Mouse (Mus musculus) T-helper 17 cell (primary cell): Measurements from ENCODE around the gene Bend4.

Experiments
- in situ Hi-C, 2 experiments: fragments of 300-600 bp; cut with MboI, MseI; formaldehyde crosslinking; loops; 1 replicate in 1 of 2; 2 replicates in 1 of 2; pipeline ENCODE4 v1.15.1; 2025; ENCODE audit warnings: high pct_unique_total_duplicates in 2 of 2

Bend4 gene

GRCm38 (mm10) chr5:67419407-67419806, 8.7 kb downstream of the Bend4 start:
- in situ Hi-C loops = no loop called here

GRCm38 (mm10) chr5:67411475-67411874, 16.6 kb downstream of the Bend4 start:
- in situ Hi-C loops = loop anchor here in 1 of 2 experiments (5.0 kb wide), 1 partner anchor 49 kb away; no protein-coding TSS in a partner anchor

GRCm38 (mm10) chr5:67410426-67410825, 17.7 kb downstream of the Bend4 start:
- in situ Hi-C loops = loop anchor here in 1 of 2 experiments (5.0 kb wide), 1 partner anchor 48 kb away; no protein-coding TSS in a partner anchor

GRCm38 (mm10) chr5:67408391-67408790, 19.7 kb downstream of the Bend4 start:
- in situ Hi-C loops = no loop called here

DNA sequence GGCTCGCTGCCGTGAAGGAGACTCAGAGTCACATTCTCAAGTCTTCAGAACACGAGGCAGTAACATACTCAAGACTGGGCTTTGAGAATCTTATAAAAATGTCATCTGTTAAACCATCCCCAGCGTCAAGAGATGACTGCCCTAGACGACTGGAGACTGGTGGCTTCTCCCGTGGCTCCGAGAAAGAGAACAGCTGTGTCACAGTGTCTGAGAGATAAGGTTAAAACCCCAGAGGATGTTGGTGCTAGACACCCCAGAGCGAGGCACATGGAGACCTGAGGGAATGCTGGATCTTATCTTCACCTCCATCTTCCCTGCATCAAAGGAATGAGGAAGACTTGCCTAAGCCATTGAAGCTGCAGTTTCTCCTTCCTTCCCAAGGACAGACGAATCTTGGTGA, 23.2 kb downstream of the Bend4 start:
- in situ Hi-C loops = no loop called here

DNA sequence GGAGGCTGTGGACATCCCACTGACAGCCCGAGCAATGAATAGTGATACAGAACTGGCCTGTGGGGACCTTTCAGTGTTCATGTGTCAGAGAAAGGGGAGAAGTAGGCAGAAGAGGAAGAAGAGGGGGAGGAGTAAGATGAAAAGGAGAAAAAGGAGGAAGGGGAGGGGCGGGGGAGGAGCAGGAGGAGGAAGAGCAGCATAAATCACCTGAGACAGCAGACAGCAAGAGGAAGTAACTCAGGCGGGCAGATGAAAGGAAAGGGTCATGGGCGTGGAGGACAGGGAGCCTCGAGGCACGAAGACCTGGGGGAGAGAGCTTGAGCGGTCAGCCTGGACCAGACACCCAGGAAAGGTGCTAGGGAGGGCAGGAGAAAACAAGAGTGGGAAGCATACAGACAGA, 23.7 kb downstream of the Bend4 start:
- in situ Hi-C loops = no loop called here

GRCm38 (mm10) chr5:67401612-67402011, 26.5 kb downstream of the Bend4 start:
- in situ Hi-C loops = no loop called here

GRCm38 (mm10) chr5:67400608-67401480, 27.3 kb downstream of the Bend4 start:
- in situ Hi-C loops = no loop called here

DNA sequence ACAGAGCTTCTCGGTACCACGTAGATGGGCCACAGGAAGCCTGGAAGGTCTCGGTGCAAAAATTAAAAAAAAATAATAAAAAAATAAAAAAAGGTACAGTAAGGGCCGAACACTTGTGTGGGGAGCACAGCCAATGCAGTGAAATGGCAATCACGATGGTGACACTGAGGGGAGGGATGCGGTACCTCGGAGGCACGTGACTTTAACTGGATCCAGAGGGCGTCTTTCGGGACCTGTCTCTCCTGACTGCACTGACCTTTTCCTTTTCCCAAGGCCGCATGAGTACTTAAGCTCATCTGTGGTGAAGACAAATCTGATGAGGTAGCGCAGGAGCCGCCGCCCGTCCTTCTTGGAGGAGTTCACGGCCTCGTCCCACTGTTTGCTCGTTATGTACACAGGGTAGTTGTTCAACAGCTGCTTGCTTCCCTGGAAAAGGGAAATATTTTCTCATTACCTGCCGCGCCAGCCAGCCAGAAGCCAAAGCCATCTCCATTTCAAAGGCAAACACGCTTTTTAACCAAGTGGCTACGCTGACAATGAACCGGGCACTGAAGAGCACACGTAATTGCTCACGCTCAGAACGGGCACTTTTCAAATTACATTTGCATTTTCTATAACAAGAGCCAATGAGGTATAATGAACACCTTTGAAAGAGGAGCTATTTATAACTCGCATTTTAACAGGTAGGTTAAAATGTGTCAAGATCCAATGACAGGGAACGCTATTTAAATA, 28.1 kb downstream of the Bend4 start:
- in situ Hi-C loops = loop anchor here in 1 of 2 experiments (5.0 kb wide), 1 partner anchor 133 kb away; no protein-coding TSS in a partner anchor

- in situ Hi-C loops = loop anchor here in 1 of 2 experiments (5.0 kb wide), 1 partner anchor 130 kb away; no protein-coding TSS in a partner anchor
Measured at GRCm38 (mm10) chr5:67397186-67397585, 30.9 kb downstream of the Bend4 start.

- in situ Hi-C loops = loop anchor here in 1 of 2 experiments (5.0 kb wide), 1 partner anchor 128 kb away; no protein-coding TSS in a partner anchor
Measured at GRCm38 (mm10) chr5:67395211-67395851, 32.8 kb downstream of the Bend4 start.

DNA sequence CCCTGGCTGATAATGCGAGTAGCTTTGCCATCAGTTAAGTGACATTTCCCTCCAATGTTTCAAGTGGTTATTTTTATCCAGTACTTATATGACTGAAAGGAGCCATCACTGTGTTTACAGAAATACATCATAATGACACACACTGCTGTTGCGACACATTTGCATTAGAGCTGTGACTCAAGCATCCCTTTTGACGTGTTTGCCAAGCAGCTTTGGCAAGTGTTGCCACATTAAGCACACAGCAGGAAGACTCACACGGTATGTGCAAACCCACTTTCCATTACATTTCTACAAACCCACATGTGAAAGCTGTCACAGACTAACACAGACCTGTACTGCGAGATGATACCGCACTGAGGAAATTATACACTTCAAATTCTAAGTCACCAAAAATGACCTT, 34.2 kb downstream of the Bend4 start:
- in situ Hi-C loops = no loop called here

GRCm38 (mm10) chr5:67382556-67382955, 45.6 kb downstream of the Bend4 start:
- in situ Hi-C loops = no loop called here

DNA sequence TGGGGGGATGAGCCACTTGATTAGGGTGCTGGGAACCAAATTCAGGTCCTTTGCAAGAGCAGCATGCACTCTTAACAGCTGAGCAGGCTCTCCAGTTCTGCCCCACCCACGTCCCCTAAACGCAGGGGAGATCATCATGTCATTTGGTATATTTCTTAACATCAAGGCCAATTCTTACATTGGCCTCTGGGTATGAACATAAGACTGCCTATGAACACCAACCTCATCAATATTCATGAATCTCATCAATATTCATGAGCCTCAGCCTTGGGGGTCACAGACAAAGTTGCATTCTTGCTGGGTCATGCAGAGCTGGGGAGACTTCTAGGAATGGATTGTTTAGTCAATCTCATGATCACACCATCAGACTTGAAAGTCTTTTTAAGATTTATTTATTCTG, 46.4 kb downstream of the Bend4 start:
- in situ Hi-C loops = no loop called here

- in situ Hi-C loops = loop anchor here in 1 of 2 experiments (5.0 kb wide), 1 partner anchor 45 kb away; no protein-coding TSS in a partner anchor
Measured at GRCm38 (mm10) chr5:67377044-67377621, 51.0 kb downstream of the Bend4 start.

DNA sequence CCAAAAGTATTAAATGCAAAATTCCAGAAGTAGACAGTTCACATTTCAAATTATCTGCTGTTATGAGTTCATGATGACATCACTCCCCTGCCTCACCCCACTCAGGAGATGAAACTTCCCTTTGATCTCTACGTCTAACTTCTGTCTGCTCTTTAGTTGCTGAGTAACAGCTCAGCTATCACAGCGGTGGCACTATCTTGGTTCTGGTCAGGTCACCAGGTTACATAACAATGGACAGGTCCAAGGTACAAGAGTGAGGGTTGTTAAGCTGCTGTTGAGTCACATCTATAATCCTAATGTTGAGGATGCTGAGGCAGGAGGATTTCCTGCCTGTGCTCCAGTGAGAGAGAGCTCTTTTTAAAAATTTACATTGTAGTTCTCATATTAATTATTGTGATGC, 65.2 kb downstream of the Bend4 start:
- in situ Hi-C loops = loop anchor here in 1 of 2 experiments (5.0 kb wide), 1 partner anchor 49 kb away; no protein-coding TSS in a partner anchor

- in situ Hi-C loops = loop anchor here in 1 of 2 experiments (5.0 kb wide), 1 partner anchor 50 kb away; no protein-coding TSS in a partner anchor
Measured at GRCm38 (mm10) chr5:67362316-67362715, 65.8 kb downstream of the Bend4 start.

DNA sequence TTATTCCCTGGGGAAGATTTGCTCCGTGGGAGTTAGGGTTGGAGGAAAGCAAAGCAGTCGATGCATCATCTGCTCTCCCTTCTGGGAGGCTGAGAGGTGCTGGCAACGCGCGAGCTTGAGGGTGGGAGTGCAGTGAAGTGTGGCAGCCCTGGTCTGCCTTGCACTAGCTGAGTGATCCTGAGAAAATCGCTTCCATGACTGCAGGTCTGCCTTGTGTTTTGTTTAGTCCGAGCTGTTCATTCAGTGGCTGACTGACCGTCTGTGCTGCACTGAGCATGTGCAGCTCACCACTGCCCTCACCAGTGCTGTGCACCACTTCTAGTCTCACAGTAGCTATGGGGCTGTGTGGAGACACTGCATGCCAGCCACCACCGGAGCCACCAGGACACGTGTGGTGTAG, 79.2 kb downstream of the Bend4 start:
- in situ Hi-C loops = no loop called here

- in situ Hi-C loops = no loop called here
Measured at GRCm38 (mm10) chr5:67347060-67347459, 81.0 kb downstream of the Bend4 start.
